Mouse (Mus musculus) liver, postnatal 0 days (tissue): ENCODE data around the gene Prkca. TPM values are rescaled to one million over a fixed set of nuclear protein-coding genes. Genes with fewer than 3 reads are reported as not detected.
A peak's percentile ranks its signal among the peaks of the same experiment; 100 is the strongest.

Experiments
- ATAC-seq: fragments of 200-750 bp; cut with Nextera tagmentation; 2 replicates; pipeline ENCODE4 v1.8.0; 2017; ENCODE audit warnings: mild to moderate bottlenecking, moderate library complexity
- DNase-seq: peaks from one replicate; pipeline ENCODE4 v3.0.0-alpha.2; 2016
- H3K27ac ChIP-seq: fragments of 300-500 bp; sonication (generic); 2 replicates; pipeline ENCODE4 v1.5.1; 2014; ENCODE audit warnings: antibody characterized with exemption, moderate library complexity, mild to moderate bottlenecking, low read depth
- H3K27me3 ChIP-seq: fragments of 300-500 bp; sonication (generic); 2 replicates; pipeline ENCODE4 v1.6.1; 2014; ENCODE audit warnings: low read length, control low read depth, mixed read lengths; ENCODE audit not compliant: insufficient read depth
- H3K36me3 ChIP-seq: fragments of 300-500 bp; sonication (generic); replicated peaks from 2 replicates; pipeline ENCODE4 v1.6.1; 2014; ENCODE audit warnings: mild to moderate bottlenecking, control low read depth, low read length, moderate library complexity, mixed read lengths; ENCODE audit not compliant: insufficient read depth
- H3K4me1 ChIP-seq: fragments of 300-500 bp; sonication (generic); 2 replicates; pipeline ENCODE4 v1.6.1; 2014; ENCODE audit warnings: antibody characterized with exemption, mild to moderate bottlenecking, control low read depth; ENCODE audit not compliant: insufficient read depth
- H3K4me2 ChIP-seq: fragments of 300-500 bp; sonication (generic); 2 replicates; pipeline ENCODE4 v1.6.1; 2014; ENCODE audit warnings: low read depth, mild to moderate bottlenecking, low read length, moderate library complexity, mixed read lengths
- H3K4me3 ChIP-seq: fragments of 300-500 bp; sonication (generic); 2 replicates; pipeline ENCODE4 v1.5.1; 2014; ENCODE audit warnings: low read depth, low read length
- H3K9ac ChIP-seq: fragments of 300-500 bp; sonication (generic); replicated peaks from 2 replicates; pipeline ENCODE4 v1.6.1; 2014; ENCODE audit warnings: mild to moderate bottlenecking, moderate library complexity
- H3K9me3 ChIP-seq: fragments of 300-500 bp; sonication (generic); 2 replicates; pipeline ENCODE4 v1.6.1; 2016; ENCODE audit warnings: mild to moderate bottlenecking, control low read depth, low read length, mixed read lengths
- CTCF ChIP-seq: sonication (generic); IDR thresholded peaks from 2 replicates; pipeline ENCODE4 v1.5.1; 2016; ENCODE audit warnings: antibody characterized with exemption, low read depth
- EP300 ChIP-seq: IDR thresholded peaks from 2 replicates; pipeline ENCODE4 v1.6.1; 2016; ENCODE audit warnings: antibody characterized with exemption, low read depth, mild to moderate bottlenecking
- WGBS: fragments of 180-500 bp; shearing (Covaris S2); extraction: QIAGEN DNeasy Blood & Tissue Kit; methylation state at CpG from one replicate; pipeline ENCODE4 v1.1.7; 2014; ENCODE audit not compliant: insufficient replicate concordance; 5-methylcytosine and 5-hydroxymethylcytosine counted together
- polyA plus RNA-seq: library from polyadenylated mRNA; unstranded; fragments of >200 nt; fragmentation: Nextera tagmentation; extraction: Ambion mirVana; gene quantifications from 2 replicates; pipeline ENCODE4 v1.2.1, GENCODE M21; 2015

Prkca gene
- 2.9 and 3.0 TPM in 2 replicates for polyA plus RNA-seq

DNA sequence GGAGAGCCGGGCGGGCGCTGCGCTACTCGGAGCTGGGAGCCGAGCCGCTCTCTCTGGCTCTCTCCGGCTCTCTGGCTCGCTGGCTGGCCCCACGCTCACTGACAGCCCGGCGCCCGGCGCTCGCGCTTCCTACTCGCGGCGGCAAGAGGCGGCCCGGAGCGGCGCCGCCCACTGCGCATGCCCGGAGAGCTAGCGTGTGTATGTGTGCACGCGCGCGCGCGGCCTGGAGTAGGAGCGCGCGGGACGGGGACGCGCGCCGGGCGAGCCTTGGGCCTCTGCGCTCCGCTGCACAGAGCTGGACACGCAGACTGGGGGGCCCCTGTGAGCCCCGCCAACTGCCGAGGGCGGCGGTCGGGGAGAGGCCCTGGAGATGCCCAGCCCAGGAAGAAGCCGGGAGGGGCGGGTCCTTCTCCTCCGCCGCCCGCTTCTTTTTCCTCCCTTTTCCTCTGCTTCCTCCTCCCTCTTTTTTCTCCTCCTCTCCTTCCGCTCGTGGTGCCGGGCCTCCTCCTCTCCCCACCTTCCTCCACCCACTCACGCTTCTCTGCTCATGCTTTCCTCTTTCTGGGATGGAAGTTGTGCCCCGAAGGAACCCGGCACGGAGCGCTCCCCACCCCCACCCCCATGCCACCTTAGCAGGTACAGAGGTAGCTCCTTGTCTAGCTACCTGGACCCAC lies at the start of gene Prkca:
Gene Prkca, minus strand, starts transcription at position 140 of the 674 bp plus-strand sequence.
- Histone ChIP-seq H3K9ac (peak within 1 kb of the TSS; percentile 71), H3K9me3 (no peaks in the 10 kb centered on the region), H3K4me3 (peak within 1 kb of the TSS; percentile 75), H3K4me1 (peaks cover 15% of the 10 kb centered on the region), H3K27ac (peak within 1 kb of the TSS; percentile 46), H3K36me3 (no peaks in the 10 kb centered on the region), H3K4me2 (peak within 1 kb of the TSS; percentile 94), H3K27me3 (peaks cover 14% of the 10 kb centered on the region; the same call in 1 of the 2 replicates)
- DNase-seq (peak; percentile 92), ATAC-seq (peak; percentile 94)
- WGBS = under 1% methylated on average over 47 of the region's 63 CpGs
- TF ChIP-seq EP300 (no peak), CTCF (no peak)

DNA sequence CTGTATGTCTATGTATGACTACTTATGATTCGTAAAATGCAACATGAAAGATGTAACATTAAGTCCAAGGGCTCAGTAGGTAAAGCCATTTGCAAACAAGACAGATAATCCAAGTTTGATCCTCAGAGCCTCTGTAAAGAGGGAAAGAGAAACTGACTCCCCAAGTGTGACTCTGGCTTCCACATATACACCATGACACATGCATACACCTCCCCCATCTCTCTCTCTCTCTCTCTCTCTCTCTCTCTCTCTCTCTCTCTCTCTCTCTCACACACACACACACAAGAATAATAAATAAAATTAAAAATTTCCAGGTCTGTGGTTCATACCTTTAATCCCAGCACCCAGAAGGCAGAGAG lies 41.9 kb upstream of the Prkca start:
- Histone ChIP-seq H3K9me3 (no peaks in the 10 kb centered on the region), H3K4me1 (no peaks in the 10 kb centered on the region), H3K27ac (peak overlapping the region; percentile 69), H3K36me3 (no peaks in the 10 kb centered on the region), H3K4me3 (no peak overlapping the region), H3K27me3 (no peaks in the 10 kb centered on the region), H3K4me2 (no peak overlapping the region), H3K9ac (no peak overlapping the region)
- peak; percentile 78 for ATAC-seq
- TF ChIP-seq CTCF = no peak
- 64% methylated on average over 1 of the region's 1 CpGs for WGBS
- no peak for DNase-seq

DNA sequence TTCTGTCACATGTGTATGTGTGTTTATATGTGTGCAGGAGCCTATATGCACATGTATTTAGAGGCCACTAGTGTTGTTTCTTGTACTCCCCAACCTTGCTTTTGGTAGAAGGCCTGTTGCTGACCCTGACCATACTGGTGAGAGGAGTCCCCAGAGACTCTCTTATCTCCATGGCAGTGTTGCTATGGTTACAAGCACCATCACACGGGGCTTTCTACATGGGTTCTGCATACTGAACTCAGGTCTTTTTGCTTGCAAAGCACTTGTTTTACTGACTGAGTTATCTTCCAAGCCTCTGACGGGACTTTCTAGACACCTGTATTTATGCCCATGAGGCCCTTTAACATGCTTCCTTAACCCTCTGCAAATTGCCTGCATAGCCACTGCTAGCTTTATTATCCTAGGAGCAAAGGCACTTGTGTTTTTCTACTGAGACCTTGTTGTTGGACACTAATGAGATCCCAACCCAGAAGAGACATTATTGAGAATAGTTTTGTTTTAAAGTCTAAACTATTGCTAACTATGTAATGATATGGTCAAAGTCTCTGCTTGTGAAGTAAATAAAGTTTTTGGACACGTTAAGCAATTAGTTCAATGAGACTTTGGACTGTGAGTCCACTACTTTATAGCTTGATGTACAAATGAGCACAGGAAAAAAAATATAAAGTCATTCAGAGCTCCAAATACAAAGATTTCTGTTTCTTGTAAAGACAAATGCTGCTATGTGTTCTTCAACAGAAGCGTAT lies 41.4 kb upstream of the Prkca start:
- Histone ChIP-seq H3K27ac (peak overlapping the region; percentile 86), H3K9me3 (no peaks in the 10 kb centered on the region), H3K4me1 (no peaks in the 10 kb centered on the region), H3K36me3 (no peaks in the 10 kb centered on the region), H3K4me2 (no peak overlapping the region), H3K9ac (0 out of 2 replicates have a peak overlapping the region, but pooled peaks have one; percentile 4), H3K4me3 (no peak overlapping the region), H3K27me3 (no peaks in the 10 kb centered on the region)
- WGBS = 49% methylated on average over 4 of the region's 4 CpGs
- ATAC-seq (peak; percentile 95), DNase-seq (no peak)
- peak; percentile 18; the same call in 1 of the 2 replicates for TF ChIP-seq EP300
- no peak for TF ChIP-seq CTCF

DNA sequence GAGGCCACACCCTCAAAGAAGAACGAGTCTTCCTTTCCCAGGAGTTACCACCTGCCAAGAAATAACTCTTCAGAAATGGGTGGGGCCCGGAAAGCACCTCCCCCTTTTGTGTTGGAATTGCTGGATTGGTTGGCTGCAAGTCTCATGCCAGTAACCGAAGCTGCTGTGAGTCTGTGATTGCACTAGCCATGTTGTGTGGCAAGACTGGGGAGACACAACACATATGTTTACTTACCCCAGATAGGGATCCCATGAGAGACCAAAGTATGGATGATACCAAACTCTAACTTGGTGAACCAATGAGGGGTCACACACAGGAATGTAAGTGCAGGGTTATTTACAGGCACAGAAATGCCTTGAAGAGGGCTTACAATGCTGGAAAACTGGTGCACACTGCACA lies 38.9 kb upstream of the Prkca start:
- no peaks in the 10 kb centered on the region for H3K36me3 ChIP-seq
- no peak overlapping the region for H3K4me2 ChIP-seq
- peak; percentile 56 for ATAC-seq
- DNase-seq = no peak
- H3K27ac ChIP-seq = no peak overlapping the region
- H3K9ac ChIP-seq = no peak overlapping the region
- H3K4me3 ChIP-seq = no peak overlapping the region
- H3K9me3 ChIP-seq = no peaks in the 10 kb centered on the region
- TF ChIP-seq CTCF = no peak
- TF ChIP-seq EP300 = no peak
- WGBS = 60% methylated on average over 3 of the region's 3 CpGs
- H3K4me1 ChIP-seq = no peaks in the 10 kb centered on the region
- no peaks in the 10 kb centered on the region for H3K27me3 ChIP-seq

DNA sequence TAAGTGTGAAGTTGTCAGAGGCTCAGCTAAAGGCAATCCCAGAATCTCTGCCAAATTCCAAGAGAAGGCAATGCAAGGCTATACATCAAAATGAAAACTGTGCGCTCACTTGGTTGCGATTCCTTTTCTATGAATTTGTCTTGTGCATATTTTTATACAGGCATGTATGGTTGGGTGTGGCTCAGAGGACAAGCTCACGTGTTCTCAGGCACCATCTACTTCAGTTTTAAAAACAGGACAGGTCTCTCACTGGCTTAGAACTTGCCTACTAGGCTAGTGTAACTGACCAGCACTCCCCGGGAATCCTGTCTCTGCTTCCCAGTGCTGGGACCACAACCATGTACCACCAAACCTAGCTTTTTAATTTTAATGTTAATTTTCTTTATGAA lies 34.6 kb upstream of the Prkca start:
- no peaks in the 10 kb centered on the region for H3K9me3 ChIP-seq
- no peak for TF ChIP-seq EP300
- TF ChIP-seq CTCF = no peak
- H3K4me3 ChIP-seq = no peak overlapping the region
- no peaks in the 10 kb centered on the region for H3K27me3 ChIP-seq
- H3K36me3 ChIP-seq = no peaks in the 10 kb centered on the region
- ATAC-seq = no peak
- H3K4me1 ChIP-seq = no peaks in the 10 kb centered on the region
- H3K4me2 ChIP-seq = no peak overlapping the region
- DNase-seq = no peak
- WGBS = 85% methylated on average over 4 of the region's 4 CpGs
- no peak overlapping the region for H3K9ac ChIP-seq
- H3K27ac ChIP-seq = no peak overlapping the region

DNA sequence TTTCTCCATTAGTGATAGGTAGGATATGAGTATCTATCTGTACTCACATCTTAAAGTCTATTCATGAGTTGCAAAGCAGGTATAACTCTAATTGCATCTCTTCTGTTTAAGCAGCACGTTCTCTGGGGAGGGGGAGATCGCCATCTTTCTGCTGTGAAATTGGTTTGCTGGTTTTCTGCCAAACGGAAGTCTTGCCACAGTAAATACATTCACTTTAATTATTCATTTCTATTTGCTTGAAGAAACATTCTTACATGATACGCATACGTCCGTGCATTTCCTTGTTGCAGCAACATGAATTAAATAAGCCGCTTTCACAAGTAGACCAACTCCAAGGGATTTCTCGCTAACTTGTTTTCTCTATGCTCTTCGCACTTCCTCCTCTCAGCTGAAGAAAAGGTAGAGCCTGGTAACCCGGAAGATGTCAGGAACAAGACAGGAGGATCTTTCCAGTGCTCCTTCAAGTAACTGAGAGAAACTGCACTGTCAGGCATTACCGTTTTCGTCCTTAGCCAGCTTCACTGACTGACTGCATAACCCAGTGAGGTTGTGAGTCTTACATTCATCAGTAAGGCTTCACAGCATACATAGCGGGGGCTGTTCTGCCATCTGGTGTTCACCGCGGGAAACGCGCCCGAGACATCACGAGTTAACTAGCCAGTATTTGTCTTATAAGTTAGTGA lies 34.1 kb upstream of the Prkca start:
- H3K27me3 ChIP-seq = no peaks in the 10 kb centered on the region
- TF ChIP-seq EP300 (no peak), CTCF (peak; percentile 91)
- H3K36me3 ChIP-seq = no peaks in the 10 kb centered on the region
- H3K4me1 ChIP-seq = no peaks in the 10 kb centered on the region
- ATAC-seq (peak; percentile 60; the same call in 1 of the 2 replicates), DNase-seq (peak; percentile 84)
- no peak overlapping the region for H3K4me3 ChIP-seq
- H3K27ac ChIP-seq = no peak overlapping the region
- H3K9me3 ChIP-seq = no peaks in the 10 kb centered on the region
- peak overlapping the region; percentile 29; the same call in 1 of the 2 replicates for H3K4me2 ChIP-seq
- 33% methylated on average over 19 of the region's 19 CpGs for WGBS
- no peak overlapping the region for H3K9ac ChIP-seq
